Mouse (Mus musculus) thymus, postnatal 4 days (tissue): ENCODE measurements around the gene Cryab.

Source experiments
- DNase-seq: peaks from one replicate; pipeline ENCODE4 v3.0.0; 2021

Cryab gene

DNA sequence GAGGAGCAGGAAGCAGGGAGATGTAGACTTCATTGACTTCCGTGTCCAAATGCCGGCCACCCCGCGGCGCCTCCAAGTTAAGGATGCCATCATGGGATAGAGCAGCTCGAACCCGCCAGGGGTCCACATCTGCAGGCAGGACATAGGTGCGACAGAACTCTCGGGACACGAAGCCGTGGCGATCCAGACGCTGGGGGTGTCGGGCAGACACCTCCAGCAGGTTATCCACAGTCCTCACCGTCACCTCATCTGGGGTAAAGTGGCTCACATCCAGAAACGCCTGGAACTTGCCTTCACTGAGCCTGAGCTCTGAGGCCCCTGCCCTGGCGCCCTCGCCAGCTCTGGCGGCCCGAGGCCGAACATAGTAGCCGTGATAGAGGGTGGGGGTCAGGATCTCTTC is at the start of gene Cryab:
Gene Cryab, plus strand, starts transcription at position 3 of the 400 bp plus-strand sequence.
- DNase-seq: no peak

DNA sequence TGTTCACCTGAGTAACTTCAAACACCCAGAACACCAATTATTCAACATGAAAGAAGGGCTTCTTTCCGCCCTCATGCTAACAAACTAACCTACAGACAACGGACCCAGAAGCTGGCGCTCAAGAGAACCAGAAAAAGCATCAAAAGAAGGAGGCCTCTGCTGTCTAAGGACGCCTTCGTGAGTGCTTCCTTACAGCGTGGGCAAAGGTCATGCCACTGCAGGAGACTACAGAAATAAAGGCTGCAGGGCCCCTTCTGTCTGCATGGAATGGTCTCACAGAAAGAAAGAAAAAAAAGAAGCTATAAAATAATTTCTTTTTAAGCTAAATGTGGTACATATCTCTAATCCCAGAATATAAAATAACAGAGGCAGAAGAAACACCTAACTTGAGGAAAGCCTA is 46.2 kb upstream of the Cryab start:
- DNase-seq: no peak

DNA sequence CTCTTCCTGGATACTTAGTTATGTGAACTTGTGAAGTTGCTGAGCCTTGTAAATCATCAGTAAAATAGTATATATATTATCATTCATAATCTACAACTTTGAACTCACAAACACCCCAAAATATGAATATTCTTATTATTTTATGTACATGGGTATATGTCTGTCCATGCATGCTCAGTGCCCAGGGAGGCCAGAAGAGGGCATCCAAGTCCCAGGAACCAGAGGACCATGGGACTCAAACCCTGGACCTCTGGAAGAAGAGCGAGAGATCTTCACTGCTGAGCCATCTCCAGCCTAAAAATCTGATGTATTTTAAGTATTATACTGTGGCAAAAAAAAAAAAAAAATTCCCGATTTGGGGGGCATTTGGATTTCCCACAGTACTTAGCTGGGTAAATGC is 42.0 kb upstream of the Cryab start:
- DNase-seq: peak; percentile 50

DNA sequence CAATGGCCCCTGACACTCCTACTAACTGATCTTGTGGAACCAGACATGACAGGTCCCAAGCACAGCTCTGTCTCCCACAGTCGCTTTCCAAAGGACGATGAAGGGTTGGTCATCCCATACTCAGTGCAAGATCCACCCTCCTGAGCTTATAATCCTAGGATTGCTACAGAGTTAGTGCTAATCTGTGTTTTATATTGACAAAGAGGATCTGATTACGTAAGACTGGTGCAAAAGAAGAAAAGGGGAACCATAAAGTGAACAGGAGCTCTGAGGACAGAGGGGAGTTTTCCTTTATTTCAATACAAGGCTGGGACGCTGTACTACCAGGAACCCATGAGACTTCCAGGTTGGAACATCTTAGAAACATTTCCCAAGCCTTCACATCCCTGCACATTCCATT is 39.8 kb upstream of the Cryab start:
- DNase-seq: no peak

DNA sequence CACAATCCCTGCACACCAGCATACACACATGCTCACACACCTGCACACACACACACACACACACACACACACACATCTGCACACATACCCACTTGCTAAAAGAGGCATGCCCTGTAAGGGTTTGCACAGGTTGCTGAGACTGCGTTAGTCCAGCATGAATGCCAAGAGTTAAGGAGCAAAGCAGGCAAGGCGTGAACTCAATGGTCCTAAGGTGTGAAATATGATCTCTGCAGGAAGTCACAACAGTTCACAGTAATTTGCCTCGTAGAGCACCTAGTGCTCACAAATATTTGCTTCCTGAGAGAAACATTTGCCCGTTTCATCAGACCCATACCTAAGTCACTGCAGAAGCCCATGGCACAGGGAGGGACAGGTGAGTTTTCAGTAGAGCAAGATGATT is 36.9 kb upstream of the Cryab start:
- no peak for DNase-seq

DNA sequence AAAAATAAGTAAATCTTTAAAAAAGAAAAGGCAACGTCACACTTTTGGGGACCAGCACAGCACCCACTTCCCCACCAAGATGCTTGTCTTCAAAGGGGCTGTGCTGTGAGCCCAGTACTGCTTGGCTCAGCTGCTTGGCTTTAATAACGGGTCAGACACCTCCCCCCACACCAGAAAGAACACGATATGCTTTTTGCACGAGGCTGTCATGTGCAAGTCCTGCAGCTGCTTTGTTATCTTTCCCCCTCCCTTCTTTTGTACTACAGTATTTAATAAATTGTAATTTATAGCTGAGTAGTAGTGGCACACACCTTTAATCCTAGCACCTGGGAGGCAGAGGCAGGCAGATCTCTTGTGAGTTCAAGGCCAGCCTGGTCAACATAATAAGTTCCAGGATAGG is 32.2 kb upstream of the Cryab start:
- no peak for DNase-seq

DNA sequence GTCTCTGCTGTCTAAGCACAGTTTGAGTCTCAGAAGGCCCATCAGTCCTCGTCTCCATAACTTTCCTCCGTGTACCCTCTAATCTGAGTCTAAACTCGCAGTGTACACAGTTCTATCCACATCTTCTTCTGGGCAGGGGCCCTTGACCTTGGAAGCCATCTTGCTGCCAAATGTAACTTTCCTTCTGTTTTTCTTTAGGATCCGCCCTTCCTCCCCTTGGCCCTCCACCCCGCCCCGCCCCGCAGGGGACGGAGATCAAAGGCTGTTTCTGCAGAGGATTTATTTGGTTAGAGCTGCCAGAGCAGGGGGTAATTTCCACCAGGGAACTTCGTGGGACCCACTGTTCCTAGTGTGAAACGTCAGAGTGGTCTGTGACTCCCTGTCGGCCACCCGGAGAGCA is 30.1 kb upstream of the Cryab start:
- no peak for DNase-seq

DNA sequence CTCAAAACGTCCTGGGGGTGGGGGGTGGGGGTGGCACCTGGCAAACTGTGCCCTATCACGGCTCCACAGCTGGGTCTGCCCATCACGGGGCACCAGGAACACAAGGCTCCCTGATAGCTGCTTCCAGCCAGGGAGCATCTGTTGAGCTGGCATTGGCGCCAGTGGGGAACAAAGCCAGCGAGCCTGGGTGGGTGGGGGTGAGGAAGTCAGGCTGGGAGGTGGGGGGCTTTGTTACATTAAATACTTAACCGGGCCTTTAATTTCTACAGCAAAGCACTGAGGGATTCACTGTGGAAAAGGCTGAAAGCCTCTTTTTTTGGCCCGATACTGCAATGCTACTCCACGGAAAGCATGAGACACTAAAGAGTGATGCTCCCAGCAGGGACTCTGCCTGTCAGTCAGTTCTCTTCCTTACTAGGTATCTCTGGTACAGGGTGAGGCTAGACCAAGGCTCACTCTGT is 28.6 kb upstream of the Cryab start:
- no peak for DNase-seq

DNA sequence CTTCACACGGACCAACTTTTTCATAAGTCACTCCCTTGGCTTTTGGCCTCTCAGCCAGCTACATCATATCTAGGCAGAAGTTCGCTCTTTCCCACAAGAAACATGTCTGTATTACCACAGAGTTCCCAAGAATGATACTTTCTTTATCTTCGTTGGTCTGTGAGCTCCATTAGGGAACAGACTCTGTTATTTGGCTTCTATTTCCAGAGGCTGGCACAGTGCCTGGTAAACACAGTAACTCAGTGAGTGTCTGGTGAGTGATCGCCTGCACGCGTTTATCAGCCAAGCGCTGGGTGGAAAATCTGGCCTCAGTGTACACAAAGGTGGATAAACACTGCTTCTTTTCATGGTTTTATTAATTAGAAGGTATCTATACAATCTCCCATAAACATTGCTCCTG is 27.7 kb upstream of the Cryab start:
- DNase-seq: no peak

DNA sequence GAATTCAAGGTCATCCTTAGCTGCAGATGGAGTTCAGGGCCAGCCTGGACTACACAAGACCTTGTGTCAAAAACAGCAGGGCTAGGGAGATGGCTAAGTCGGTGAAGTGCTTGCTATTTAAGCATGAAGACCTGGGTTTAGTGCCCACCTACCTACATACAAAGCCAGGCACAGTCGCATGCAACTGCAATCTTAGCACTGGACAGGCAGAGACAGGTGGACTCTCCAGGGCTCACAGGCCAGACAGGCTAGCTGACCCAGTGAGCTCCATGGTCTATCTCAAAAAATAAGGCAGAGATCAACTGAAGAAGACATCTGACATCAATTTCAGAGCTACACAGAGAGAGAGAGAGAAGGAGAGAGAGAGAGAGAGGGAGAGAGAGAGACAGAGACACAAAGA is 27.0 kb upstream of the Cryab start:
- DNase-seq: no peak

DNA sequence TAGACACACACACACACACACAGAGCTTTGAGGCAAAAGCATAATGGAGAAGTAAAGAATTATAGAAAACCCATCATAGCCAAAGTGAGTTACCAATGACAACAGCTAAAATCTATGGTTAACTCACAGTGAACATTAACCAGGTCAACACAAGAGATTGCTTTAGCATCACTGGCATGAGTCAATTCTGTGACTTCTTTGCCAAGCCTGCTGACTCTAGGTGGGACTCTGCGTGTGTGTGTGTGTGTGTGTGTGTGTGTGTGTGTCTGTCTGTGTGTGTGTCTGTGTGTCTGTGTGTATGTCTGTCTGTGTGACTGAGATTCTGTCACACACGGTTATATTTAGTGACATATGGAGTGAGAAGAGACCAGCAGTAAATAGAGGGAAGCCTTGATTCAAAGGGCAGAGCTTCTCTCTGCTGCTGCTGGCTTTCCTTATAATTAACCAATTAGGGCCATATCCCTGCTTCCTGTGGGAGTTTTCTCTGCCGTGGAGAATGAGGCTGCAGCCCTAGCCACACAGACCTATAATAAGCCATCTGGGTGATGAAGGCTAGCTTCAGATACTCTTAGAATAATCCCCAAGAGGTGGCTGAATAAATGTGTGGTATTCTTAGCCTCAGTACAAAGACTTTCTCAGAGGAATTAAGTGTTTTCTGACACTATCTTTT is 26.3 kb upstream of the Cryab start:
- no peak for DNase-seq

DNA sequence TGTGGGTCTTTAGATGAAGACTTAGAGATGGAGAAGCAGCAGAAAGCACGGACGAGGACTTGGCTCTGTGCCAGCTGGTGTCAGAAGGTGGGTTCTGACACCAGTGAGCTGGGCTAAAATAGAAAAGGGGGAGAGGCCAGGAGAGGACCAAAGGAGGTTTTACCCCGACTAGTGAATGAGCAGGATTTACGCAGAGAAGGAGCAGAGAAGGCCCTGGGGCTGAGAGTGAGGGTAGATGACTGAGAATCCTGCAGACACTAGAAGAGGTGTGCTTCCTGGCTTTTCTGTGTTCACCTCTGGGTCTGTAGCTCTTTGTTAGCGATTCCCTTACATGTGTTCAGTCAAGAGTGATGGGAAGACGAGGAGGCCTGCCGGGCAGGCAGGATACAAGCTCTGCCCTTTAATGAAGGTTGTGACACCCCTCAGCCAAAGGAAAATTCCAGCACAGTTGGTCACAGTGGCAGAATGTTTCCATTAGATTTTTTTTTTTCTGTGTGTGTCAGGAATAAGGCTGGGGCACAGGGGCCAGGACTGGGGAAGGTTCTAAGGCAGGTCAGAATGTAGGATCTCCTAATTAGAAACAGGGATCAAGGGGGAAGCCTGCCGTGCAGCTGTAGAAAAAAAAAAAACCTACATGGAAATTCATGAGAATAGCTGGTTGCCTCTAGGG is 25.1 kb upstream of the Cryab start:
- DNase-seq: no peak

DNA sequence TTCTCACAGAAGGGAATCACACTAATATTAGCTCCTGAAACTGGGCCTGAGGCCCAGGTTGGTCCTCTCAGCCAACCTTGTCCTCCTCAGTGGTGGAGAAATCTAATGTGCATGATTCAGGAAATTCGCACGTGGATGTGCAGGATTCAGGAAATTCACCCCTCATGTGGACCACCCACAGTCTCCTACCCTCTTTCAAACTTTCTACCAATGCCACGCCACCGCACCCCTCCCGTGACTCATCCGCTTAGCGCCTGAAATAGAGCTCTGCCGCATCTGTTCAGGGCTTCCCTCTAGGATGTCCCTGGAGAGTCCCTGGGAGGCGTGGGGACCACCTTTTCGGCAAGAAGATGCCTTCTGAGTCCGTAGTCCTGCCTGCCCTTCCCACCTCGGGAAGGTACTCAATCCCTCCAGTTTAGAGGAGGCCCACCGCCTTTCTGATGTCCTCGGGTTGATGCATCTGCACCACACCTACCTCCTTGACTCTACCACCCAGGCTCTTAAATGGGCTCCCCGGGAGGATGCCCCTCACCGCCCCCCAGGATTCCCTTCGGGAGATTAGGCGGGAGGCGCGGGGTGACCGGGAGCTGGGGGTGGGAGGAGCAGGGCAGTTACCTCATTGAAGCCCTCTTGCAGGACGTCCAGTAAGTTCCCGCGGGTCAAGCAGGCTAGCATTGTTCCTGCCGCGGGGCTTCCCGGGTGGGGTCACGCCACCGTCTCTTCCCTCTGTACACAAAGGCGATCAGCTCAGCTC is 23.8 kb upstream of the Cryab start:
- DNase-seq: no peak

DNA sequence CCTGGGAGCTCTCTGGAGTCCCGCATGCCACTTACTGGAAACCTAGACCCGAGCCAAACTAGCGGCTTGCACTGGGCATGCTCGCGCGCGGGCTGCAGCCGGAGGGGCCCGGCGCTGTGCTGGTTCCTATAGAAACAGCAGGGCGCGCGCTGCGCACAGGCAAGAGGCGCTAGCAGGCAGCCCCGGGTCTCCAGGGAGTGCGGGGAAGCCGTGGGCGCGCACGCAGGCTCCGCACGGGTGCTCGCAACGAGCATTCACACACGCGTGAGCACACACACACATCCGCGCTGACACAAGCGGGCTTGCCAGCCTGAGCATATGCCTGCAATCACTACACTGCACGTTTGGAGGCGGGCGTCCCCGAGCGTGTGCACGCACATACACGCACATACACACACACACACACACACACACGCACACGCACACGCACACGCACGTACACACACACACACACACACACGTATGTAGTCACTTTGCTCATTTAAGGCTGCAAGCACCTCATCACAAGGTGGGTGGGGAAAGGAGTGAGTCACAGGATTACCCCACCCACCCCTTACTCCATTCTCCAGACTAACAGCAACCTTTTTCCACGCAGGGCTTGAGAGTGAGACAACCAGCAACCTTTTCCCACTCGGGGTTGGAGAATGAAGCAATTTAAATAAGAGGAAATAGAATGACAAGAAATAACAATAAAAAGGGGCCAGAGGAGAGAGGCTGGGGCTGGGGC is 23.0 kb upstream of the Cryab start:
- DNase-seq: peak; percentile 71

DNA sequence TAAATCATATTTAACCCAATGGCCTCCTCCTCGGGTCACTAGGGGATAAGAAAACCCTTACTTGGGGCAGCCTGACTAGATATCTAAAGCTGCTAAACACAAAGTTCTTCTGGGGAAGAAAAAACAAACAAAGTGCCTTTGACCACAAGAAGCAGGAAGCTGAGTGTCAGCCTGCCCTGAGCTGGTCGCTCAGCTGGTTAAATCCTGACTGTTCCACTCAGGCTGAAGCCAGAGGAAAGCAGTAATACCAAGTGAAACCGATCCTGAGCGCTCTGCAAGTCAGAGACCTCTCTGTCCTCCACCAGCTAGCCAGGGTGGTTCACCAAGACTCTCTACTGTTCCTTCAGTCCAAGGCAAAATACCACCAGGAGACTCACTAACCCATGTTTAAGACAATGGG is 21.5 kb upstream of the Cryab start:
- no peak for DNase-seq

DNA sequence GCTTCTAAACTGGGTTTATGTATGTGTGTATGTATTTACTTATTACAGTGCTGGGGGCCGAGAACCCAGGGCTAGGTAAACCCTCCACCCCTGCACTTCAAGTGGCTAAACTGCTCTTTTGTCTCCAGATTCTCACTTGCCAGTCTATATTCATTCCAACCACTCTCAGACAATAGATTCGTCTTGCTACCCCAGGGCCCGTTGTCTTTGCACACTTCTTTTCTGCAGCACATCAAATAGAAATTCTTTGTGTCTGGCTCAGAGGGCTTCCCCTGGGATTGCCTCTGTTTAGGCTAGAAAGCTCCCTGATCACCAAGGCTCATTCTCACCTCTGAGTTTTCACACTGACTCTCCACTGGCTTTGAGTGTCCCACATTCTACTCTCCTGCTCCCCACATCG is 18.6 kb upstream of the Cryab start:
- DNase-seq: no peak

DNA sequence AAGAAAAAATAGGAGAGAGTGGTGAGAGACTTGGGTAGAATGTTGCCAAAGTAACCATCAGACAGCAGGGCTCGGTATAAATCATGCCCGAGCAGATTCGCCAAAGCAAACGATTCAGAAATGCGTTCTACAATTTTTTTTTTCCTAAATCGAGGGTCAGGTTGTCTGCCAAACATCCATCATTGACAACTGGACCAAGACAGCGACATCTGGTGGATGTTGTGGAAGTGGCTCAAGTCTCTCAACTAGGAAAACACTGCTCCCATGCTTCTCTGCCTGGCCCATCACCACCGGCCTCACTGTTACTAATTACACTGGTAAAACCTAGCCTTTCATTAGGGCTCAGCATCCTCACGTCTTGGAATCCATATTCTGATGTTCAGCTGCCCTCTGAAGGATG is 16.1 kb upstream of the Cryab start:
- peak; percentile 21 for DNase-seq

DNA sequence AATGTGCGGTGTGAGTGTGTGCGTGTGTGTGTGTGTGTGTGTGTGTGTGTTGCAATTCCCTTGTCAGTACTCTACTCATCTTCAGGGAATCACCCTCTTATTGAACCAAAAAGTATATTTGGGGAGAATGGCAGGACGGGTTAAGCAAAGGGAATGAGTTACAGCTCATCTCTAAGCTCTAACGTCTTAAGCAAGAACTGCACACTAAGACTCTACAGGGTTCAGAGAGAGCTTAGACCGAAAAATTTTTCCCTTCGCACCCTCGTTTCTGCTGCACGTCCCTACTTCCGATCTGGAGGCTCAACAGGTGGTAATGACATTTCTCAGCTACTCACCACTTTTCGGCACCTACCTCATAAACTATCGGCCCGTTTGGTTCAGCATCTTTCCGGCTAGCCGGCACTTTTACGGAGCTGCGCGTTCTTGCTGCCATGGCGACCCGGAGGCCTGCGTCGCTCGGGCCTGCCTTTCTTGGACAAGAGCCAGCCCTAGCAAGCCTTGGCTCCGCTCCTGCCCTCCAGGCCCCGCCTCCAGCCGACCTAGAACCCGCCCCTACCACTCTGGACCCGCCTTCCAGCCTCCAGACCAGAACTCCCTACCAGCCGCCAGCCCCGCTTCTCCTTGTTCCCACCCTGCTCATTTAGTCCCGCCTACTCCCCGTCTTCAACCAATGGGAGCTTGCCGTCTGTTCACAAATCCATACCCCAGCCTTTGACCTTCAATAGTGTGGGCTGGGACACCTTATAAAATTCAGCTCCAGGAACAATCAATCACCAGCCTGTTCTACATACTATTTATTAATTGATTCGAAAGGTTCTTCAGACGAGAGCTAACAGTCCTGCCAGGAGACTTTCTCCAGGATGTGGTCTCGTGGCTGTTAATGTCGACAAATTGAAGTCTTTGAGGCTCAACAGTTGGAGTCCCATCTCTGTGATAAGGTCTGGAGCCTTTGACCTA is 11.9 kb upstream of the Cryab start, which contains the start of gene Dixdc1:
Gene Dixdc1, minus strand, starts transcription at position 604 of the 957 bp plus-strand sequence.
- DNase-seq: peak; percentile 80

DNA sequence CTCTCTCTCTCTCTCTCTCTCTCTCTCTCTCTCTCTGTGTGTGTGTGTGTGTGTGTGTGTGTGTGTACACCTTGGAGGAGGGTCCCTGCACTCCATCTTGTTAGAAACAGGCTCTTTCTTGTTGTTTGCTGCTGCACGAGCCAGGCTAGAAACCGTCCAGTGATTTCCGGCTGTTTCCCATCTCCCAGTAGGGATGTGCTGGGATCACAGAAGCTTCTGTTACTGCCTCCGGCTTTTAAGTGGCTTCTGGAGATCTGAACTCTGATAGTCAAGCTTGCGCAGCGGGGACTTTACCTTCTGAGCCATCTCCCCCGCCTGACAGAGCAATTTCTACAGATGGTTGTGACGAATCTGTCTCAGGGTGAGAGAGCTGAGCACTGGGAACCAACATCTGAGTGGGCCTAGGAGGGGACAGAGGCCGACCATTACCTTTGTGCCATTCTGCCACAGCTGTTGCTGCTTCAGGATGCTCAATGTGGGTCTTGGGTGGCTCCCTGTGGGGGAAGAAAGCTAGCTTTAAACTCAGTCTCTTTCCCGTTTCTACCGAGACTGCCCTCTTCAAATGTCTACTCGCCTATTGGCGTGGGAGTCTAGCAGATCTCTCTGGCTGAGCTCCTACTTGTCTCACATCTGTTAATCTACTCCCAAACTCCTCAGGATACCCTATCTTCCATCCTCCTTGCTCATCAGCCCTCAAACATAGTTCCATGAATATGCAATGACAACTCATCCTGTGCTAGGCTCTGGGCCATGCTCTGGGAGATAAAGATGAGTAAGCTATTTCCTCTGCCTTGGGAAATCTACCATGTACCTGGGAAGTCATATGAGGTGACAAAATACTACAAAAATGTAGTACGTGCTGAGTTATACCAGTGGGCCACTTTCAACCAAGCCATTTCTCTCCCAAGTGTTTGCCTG is 10.0 kb upstream of the Cryab start:
- DNase-seq: no peak

DNA sequence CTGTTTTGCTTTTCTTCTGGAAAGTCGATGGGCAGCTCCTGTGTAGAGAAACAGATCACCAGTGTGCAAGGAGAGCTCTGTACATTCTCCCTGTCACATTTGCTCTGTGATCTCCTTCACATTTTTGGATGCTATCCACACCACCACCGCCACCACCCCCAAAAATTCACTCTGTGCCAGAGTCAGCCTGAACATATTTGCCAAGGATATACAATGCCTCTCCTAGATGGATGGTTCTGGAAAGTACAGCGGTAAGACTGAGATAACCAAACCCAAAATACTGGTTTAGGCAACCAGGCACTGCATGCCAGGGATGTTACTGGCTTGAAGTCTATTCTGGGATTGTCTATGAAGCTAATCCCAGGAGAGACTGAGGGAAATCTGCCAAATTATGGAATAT is 8.9 kb upstream of the Cryab start:
- no peak for DNase-seq

DNA sequence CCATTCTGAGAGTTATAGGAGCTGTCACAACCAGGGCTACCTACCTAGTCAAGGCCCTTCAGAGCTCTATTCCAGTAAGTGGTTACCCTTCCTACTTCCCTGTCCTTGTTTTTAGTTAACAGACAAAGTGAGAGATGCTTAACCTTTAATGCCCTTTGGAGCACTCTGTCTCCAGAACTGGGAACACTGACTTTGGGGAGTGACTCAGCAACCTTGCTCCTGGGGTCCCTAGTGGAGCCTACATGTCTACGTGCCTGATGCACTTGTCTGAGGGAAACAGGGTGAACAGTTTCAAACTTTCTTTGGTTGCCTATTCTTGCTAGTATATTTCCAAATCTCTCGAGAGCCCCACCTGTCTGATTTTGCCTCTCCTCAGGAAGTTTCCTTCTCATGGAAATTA is 8.4 kb upstream of the Cryab start:
- DNase-seq: no peak
